Mouse (Mus musculus): Measurements from ENCODE around the gene Slfn4.
"Not testable (repeated sequence)": the region's sequence is repeated elsewhere in the genome, so short reads cannot be mapped to it uniquely, and the experiment has no call there.

Gene Slfn4

DNA sequence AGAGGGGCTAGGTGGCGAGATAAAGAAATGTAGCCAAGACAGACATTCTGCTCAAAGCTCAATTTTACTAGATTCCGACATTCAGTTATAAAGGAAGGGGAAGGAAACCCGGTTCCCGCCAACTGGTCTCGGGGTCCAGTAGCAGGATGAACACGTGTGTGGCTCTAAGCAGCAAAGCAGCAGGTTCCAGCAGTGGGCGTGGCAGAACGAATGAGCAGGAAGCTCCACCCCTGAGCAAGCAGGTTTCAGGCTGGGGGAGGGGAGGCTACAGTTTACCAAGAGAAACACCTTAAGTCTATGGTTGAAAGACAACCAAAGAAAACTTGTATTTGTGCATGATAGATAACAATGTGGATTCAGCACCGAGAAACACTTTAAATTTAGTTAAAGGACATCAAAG is 62.4 kb downstream of the Slfn4 start:
- in situ Hi-C loops (cut with MboI; ENCODE audit: low pct_unique_long_range_greater_than_20kb in 1 of 2, low sequenced_read_pairs in 2 of 2, unreplicated experiment in 1 of 2) = not testable (repeated sequence)

DNA sequence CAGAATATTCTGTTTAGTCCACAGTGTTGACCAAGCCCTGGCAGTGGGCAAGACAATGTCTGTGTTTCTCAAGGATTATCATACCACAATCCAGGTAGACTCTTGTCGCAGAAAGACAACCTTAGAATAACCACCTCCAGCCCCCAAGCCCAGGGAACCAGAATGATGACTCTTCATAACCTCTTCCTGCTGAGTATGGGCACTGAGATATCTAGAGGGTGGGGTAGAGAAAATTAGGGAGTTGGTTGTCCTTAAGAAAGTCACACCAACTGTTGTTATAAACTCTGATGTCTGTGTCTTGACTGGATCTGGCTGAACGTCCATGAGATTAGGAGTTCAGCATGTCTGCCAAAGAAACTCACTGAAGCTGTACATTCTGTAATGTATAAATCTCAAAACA is 63.4 kb downstream of the Slfn4 start:
- in situ Hi-C loops (cut with MboI; ENCODE audit: low pct_unique_long_range_greater_than_20kb in 1 of 2, low sequenced_read_pairs in 2 of 2, unreplicated experiment in 1 of 2) = no loop called here

DNA sequence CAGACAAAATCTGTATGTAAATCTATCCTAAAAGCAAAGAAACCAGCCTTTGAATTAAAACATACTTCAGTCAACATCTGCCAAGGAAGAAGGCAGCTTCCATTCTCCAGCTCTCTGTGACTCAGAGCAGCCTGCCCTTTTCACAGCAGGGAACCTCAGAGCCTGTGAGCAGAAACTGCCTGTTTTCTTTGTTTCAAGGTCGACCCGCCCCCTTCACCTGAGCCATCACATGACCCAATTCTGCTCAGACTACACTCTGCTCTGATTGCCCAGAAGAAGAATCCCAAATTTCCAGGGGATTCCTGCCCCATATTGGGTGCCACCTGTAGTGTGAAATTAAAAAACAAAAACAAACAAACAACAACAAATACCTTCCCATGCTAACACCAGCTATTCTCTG is 64.8 kb downstream of the Slfn4 start:
- in situ Hi-C loops (cut with MboI; ENCODE audit: low pct_unique_long_range_greater_than_20kb in 1 of 2, low sequenced_read_pairs in 2 of 2, unreplicated experiment in 1 of 2) = no loop called here
